Mouse (Mus musculus): ENCODE results near the gene Mical3. TPM values are rescaled to one million over a fixed set of nuclear protein-coding genes. Genes with fewer than 3 reads are reported as not detected.

Mical3 gene
- total RNA-seq, 1 experiment from 2014 or later = 6.6 TPM

DNA sequence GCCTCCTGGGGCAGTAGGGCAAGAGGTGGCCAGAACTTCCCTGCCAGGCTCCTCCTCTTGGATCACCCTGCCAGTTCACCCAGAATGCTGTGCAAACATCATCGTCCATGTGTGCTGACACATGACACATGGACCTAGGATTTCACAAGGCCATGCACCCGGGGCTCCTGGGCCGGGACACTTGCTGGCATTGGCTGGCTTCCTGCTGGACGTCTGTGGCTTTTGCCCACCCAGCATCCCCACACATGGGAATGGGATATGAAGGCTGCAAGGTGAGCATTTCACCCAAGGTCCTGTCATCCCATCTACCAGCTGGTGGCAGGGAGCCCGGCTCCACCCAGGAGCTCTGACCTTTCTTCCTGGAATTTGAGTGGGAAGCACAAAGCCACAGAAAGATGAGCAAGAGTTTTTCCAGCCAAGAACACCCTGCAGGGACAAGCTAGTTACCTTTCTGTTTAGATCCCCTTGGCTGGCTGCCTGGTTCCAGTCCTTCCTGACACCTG lies 8.0 kb downstream of the Mical3 start:
- ATAC-seq (replicated peaks in 1 of 2; ENCODE audit: insufficient read depth in 1 of 2, low FRiP score in 2 of 2, low TSS enrichment in 1 of 2, low read depth in 1 of 2, poor library complexity in 2 of 2, severe bottlenecking in 2 of 2) = no peak

- no peak for ATAC-seq (replicated peaks in 1 of 2; ENCODE audit: insufficient read depth in 1 of 2, low FRiP score in 2 of 2, low TSS enrichment in 1 of 2, low read depth in 1 of 2, poor library complexity in 2 of 2, severe bottlenecking in 2 of 2)
Observed at GRCm38 (mm10) chr6:121120776-121121175, 10.0 kb downstream of the Mical3 start.

- ATAC-seq (replicated peaks in 1 of 2; ENCODE audit: insufficient read depth in 1 of 2, low FRiP score in 2 of 2, low TSS enrichment in 1 of 2, low read depth in 1 of 2, poor library complexity in 2 of 2, severe bottlenecking in 2 of 2) = no peak
Observed at GRCm38 (mm10) chr6:121117971-121118755, 12.6 kb downstream of the Mical3 start.

GRCm38 (mm10) chr6:121117142-121117541 lies 13.7 kb downstream of the Mical3 start:
- no peak for ATAC-seq (replicated peaks in 1 of 2; ENCODE audit: insufficient read depth in 1 of 2, low FRiP score in 2 of 2, low TSS enrichment in 1 of 2, low read depth in 1 of 2, poor library complexity in 2 of 2, severe bottlenecking in 2 of 2)

DNA sequence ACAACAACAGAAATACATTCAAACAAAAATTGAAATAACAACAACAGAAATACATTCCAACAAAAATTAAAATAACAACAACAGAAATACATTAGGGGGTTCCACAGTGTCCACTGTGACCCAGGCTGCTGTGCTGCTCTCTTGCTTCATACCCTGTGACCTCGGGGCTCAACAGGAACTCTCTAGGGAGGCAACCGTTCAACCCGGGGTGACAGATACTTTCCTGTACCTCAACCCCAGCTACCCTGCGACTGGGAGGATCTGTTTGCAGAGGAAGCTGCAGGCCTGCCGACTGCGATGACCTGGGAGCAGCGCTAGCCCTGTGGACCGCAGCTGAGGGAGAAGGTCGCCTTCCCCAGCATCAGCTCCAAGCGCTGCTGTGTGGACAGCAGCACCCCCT lies 14.4 kb downstream of the Mical3 start:
- peak in 1 of 2 experiments; percentile 36; a peak in 1 of 4 replicates for ATAC-seq (replicated peaks in 1 of 2; ENCODE audit: insufficient read depth in 1 of 2, low FRiP score in 2 of 2, low TSS enrichment in 1 of 2, low read depth in 1 of 2, poor library complexity in 2 of 2, severe bottlenecking in 2 of 2)

DNA sequence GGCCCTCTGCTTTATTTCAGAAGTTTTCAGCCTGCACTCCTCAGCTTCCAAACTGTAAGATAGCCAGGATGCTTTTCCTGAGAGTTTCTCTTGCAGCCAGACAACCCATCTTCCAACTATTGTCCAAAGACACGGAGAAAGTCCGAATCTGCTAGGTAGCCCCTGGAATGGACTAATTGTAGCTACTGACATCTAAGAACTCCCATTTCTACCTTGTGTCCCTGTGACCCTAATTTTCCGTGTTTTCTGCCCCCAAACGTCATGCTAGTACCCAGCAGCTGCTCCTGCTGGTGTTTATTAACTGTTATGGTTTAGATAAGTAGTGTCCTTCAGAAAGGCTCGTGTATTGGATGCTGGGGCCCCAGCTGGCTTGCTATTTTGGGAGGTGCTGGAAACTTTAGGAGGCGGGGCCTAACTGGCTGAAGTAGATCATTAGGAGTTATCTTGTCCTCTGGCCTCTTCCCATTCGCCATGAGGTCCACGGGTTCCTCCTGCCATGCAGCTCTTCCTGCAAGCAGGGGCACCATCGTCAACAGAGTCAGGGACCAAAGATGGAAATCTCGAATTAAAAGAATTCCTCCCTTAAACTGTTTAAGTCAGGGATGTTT lies 19.2 kb downstream of the Mical3 start:
- ATAC-seq (replicated peaks in 1 of 2; ENCODE audit: insufficient read depth in 1 of 2, low FRiP score in 2 of 2, low TSS enrichment in 1 of 2, low read depth in 1 of 2, poor library complexity in 2 of 2, severe bottlenecking in 2 of 2) = no peak

DNA sequence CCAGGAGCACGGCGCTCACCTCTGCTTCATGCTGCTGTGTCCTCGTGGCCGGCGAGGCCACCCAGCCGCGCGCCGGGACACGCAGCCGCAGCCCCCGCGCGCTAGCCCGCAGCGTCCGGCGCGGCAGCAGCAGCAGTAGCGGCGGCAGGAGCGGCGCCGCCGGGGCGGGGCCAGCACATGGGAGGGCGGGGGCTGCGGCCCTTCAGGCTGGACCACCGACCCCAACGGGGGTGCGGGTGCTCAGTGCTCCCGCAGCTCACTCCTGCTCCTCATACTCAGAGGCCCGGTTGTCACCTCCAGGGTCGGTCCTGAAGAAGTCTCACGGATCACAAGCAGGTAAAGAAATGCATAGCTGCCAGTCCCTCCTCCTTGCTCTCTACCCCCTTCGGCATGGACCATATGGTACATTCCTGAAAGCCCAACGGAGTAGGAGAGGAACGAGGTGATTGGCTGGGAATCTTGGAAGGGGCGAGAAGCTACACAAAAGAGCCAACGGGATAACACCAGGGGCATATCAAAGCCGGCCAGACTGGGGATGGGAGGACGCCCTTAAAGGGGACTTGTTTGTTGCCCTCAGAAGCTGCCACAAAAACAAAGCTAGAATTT lies 20.7 kb downstream of the Mical3 start:
- ATAC-seq (replicated peaks in 1 of 2; ENCODE audit: insufficient read depth in 1 of 2, low FRiP score in 2 of 2, low TSS enrichment in 1 of 2, low read depth in 1 of 2, poor library complexity in 2 of 2, severe bottlenecking in 2 of 2) = peak; percentile 97 to 98

DNA sequence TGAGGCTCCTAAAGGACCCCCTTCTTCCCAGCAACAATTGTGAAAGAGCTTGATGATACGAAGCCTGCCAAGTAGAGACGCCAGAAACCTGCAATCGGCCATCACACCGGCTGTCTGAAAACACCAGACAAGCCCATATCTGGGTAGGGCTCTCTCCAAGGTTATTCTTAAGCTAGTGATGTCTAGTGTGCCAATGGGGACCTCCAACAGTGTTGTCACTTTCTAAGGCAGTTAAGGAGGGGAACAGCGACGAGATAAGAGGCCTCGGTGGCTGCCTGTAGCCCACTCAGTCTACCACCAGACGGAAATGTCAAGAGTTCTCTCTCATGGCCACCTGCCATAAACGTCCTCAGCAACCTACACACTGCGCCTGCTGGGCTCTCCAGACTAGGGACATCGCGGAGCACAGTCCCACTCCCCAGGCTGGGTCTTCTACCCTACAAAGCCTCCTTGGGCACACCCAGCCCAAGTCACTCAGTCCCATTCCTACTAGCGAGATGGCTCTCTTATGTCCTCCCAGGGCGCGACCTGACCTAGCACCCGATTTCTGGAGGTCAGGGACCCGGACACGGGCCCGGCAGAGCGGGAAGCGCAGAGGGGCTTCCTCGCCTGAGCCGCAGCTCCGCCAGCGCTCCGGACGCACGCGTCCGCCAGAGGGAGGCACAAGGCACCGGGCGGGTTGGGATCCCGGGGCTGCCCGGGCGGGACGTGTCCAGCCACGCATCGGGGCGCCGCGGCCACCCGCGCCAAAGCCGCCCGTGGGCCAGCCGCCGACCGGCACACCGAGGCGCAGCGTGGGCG lies 21.4 kb downstream of the Mical3 start:
- peak; percentile 12; a peak in 3 of 4 replicates for ATAC-seq (replicated peaks in 1 of 2; ENCODE audit: insufficient read depth in 1 of 2, low FRiP score in 2 of 2, low TSS enrichment in 1 of 2, low read depth in 1 of 2, poor library complexity in 2 of 2, severe bottlenecking in 2 of 2)

DNA sequence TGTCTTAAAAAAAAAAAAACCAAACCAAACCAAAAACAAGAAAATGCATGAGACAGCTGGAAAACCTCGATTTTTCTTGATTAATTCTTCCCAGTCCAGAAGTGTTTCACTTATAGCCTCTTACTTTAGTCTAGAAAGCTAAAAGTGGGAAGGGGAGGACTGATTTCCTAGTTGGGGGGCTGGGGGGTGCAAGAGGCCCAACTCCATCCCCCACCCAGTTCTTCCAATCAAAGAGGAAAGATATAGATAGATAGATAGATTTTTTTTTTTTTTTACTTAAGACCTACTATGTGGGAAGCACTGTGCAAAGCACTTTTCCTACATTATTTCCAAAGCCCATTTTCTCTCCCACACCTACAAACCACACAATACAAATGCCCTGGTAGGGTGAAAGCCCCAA lies 22.7 kb downstream of the Mical3 start:
- ATAC-seq (replicated peaks in 1 of 2; ENCODE audit: insufficient read depth in 1 of 2, low FRiP score in 2 of 2, low TSS enrichment in 1 of 2, low read depth in 1 of 2, poor library complexity in 2 of 2, severe bottlenecking in 2 of 2) = no peak

GRCm38 (mm10) chr6:121106711-121107405 lies 23.9 kb downstream of the Mical3 start:
- ATAC-seq (replicated peaks in 1 of 2; ENCODE audit: insufficient read depth in 1 of 2, low FRiP score in 2 of 2, low TSS enrichment in 1 of 2, low read depth in 1 of 2, poor library complexity in 2 of 2, severe bottlenecking in 2 of 2) = no peak

DNA sequence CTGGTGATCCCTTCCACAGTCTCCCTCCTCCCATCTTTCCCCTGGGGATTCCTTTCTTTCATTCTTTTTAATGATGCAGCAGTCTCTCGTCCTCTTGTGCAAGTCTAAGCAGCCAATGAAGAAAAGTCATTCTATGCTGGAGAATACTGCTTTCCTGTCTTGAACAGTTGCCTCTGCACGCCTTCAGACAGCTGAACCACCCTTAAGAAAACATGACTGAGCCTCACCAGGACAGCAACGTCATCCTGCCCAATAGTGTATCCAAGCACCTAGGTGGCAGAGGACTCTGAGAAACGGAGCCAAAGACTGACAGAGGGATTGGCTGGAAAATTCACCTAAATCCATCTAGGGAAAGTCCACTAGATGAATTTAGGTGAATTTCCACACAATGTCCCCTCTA lies 25.1 kb downstream of the Mical3 start:
- ATAC-seq (replicated peaks in 1 of 2; ENCODE audit: insufficient read depth in 1 of 2, low FRiP score in 2 of 2, low TSS enrichment in 1 of 2, low read depth in 1 of 2, poor library complexity in 2 of 2, severe bottlenecking in 2 of 2) = no peak

DNA sequence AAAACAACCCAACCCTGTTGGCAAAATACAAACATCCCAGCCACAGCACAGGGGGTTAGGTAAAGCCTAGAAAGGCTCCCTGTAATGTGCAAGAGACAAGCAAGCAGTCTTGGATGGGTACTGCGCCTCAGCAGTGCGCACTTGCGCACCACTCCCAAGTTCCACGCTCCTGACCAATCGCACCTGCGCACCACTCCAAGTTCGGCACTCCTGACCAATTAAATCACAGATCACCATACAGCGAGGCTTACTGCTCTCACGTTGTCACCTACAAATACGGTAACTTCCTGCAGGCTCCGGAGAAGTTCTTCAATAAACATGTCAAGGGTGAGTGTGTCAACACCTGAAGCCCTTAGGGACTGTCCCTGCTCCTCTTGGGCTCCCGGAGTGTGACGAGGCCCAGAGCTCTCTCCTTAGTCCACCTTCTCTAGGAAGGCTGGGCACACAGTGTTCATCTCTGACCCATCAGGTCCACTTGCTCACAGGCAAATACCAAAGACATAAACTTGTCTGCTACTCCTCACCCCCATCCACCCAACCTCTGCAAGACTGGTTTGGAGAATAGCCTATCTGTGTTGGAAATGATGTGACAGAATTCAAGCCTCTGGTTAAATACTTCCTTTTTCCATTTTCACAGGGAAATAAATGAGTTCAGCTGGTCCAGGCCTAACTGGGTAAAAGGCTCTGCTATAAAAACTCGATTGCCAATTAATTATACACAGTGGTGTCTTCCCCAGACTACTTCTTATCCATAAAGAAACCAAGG lies 27.2 kb downstream of the Mical3 start:
- no peak for ATAC-seq (replicated peaks in 1 of 2; ENCODE audit: insufficient read depth in 1 of 2, low FRiP score in 2 of 2, low TSS enrichment in 1 of 2, low read depth in 1 of 2, poor library complexity in 2 of 2, severe bottlenecking in 2 of 2)

GRCm38 (mm10) chr6:121102941-121103340 lies 27.9 kb downstream of the Mical3 start:
- ATAC-seq (replicated peaks in 1 of 2; ENCODE audit: insufficient read depth in 1 of 2, low FRiP score in 2 of 2, low TSS enrichment in 1 of 2, low read depth in 1 of 2, poor library complexity in 2 of 2, severe bottlenecking in 2 of 2) = no peak

- ATAC-seq (replicated peaks in 1 of 2; ENCODE audit: insufficient read depth in 1 of 2, low FRiP score in 2 of 2, low TSS enrichment in 1 of 2, low read depth in 1 of 2, poor library complexity in 2 of 2, severe bottlenecking in 2 of 2) = no peak
Observed at GRCm38 (mm10) chr6:121102084-121102483, 28.7 kb downstream of the Mical3 start.

DNA sequence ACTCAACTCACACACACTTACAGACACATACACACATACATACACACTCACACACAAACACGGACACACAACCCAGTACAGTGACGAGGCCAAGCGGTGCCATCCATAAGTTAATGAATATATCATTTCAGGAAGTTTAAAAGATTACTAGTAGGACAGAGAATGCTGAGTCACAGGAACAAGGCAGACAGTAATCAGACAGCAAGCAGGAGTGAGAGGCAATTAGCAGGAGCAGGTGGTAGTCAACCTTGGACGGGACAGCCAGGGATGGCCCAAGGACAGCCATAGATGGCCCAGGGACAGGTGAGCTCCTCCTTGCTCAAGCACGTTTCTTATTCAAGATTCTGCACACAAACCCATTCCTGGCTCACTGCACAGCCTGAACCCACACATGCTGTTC lies 29.6 kb downstream of the Mical3 start:
- ATAC-seq (replicated peaks in 1 of 2; ENCODE audit: insufficient read depth in 1 of 2, low FRiP score in 2 of 2, low TSS enrichment in 1 of 2, low read depth in 1 of 2, poor library complexity in 2 of 2, severe bottlenecking in 2 of 2) = no peak

DNA sequence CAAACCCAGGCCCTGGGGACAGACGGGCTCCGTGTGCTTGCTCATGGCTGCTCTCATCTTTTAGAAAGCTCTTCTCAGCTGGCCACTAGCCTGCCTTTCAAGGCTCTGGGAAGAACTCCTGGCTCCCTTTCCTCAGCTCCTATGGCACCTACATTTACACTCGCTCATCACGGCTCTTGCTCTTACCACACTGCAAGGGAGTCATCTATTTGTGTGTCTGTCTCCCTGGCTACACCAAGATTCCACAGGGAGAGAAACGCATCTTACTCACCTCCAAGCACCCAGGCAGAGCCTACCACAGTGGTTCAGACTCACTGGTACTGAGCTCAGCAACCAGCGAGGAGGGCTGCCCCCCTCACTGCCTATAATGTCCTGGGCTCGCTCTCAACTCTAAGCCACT lies 31.0 kb downstream of the Mical3 start:
- no peak for ATAC-seq (replicated peaks in 1 of 2; ENCODE audit: insufficient read depth in 1 of 2, low FRiP score in 2 of 2, low TSS enrichment in 1 of 2, low read depth in 1 of 2, poor library complexity in 2 of 2, severe bottlenecking in 2 of 2)
